Mouse (Mus musculus) embryonic facial prominence, embryonic 14.5 days (tissue): ENCODE results near the gene Mta1. TPM values are rescaled to one million over a fixed set of nuclear protein-coding genes. Genes with fewer than 3 reads are reported as not detected.
A peak's percentile ranks its signal among the peaks of the same experiment; 100 is the strongest.

Source experiments
- ATAC-seq: fragments of 200-750 bp; cut with Nextera tagmentation; 2 replicates; pipeline ENCODE4 v1.8.0; 2017; ENCODE audit warnings: low read depth, moderate number of reproducible peaks, moderate TSS enrichment
- DNase-seq: peaks from one replicate; pipeline ENCODE4 v3.0.0-alpha.2; 2015; ENCODE audit warnings: low spot score
- H3K27ac ChIP-seq: fragments of 300-500 bp; sonication (generic); replicated peaks from 2 replicates; pipeline ENCODE4 v1.5.1; 2014; ENCODE audit warnings: low read depth, mild to moderate bottlenecking, low read length, moderate library complexity
- H3K27me3 ChIP-seq: fragments of 300-500 bp; sonication (generic); replicated peaks from 2 replicates; pipeline ENCODE4 v1.6.1; 2014; ENCODE audit warnings: low read length; ENCODE audit not compliant: control insufficient read depth, insufficient read depth
- H3K36me3 ChIP-seq: fragments of 300-500 bp; sonication (generic); 2 replicates; pipeline ENCODE4 v1.6.1; 2014; ENCODE audit warnings: low read length, mixed read lengths; ENCODE audit not compliant: control insufficient read depth, insufficient read depth
- H3K4me1 ChIP-seq: fragments of 300-500 bp; sonication (generic); 2 replicates; pipeline ENCODE4 v1.6.1; 2014; ENCODE audit warnings: antibody characterized with exemption, low read length; ENCODE audit not compliant: control insufficient read depth, insufficient read depth
- H3K4me2 ChIP-seq: fragments of 300-500 bp; sonication (generic); 2 replicates; pipeline ENCODE4 v1.6.1; 2014; ENCODE audit warnings: low read depth, mild to moderate bottlenecking, low read length, moderate library complexity, mixed read lengths
- H3K4me3 ChIP-seq: fragments of 300-500 bp; sonication (generic); 2 replicates; pipeline ENCODE4 v1.5.1; 2014; ENCODE audit warnings: low read depth, mild to moderate bottlenecking, low read length
- H3K9ac ChIP-seq: fragments of 300-500 bp; sonication (generic); 2 replicates; pipeline ENCODE4 v1.6.1; 2014; ENCODE audit warnings: low read depth, mild to moderate bottlenecking, low read length, moderate library complexity, mixed read lengths
- H3K9me3 ChIP-seq: fragments of 300-500 bp; sonication (generic); 2 replicates; pipeline ENCODE4 v1.6.1; 2016; ENCODE audit warnings: low read length; ENCODE audit not compliant: control insufficient read depth
- WGBS: fragments of 180-500 bp; shearing (Covaris S2); extraction: QIAGEN DNeasy Blood & Tissue Kit; methylation state at CpG from one replicate; pipeline ENCODE4 v1.1.7; 2014; 5-methylcytosine and 5-hydroxymethylcytosine counted together
- microRNA-seq: library from miRNA; unstranded; fragments of <30 nt; microRNA quantifications from one replicate; pipeline ENCODE4, GENCODE M21; 2016; ENCODE audit warnings: borderline number of aligned reads
- polyA plus RNA-seq: library from polyadenylated mRNA; unstranded; fragments of >200 nt; fragmentation: Nextera tagmentation; extraction: Ambion mirVana; gene quantifications from 2 replicates; pipeline ENCODE4 v1.2.1, GENCODE M21; 2014

The Mta1 gene
- polyA plus RNA-seq, 1 experiment from 2014 or later: 19.8 TPM

- peak; percentile 67 for ATAC-seq
- Histone ChIP-seq H3K4me1 (peaks cover 8% of the 10 kb centered on the region), H3K9ac (peak within 1 kb of the TSS; percentile 78), H3K4me2 (peak within 1 kb of the TSS; percentile 72), H3K27me3 (peaks cover 18% of the 10 kb centered on the region), H3K4me3 (peak within 1 kb of the TSS; percentile 69), H3K9me3 (no peaks in the 10 kb centered on the region), H3K27ac (no peak within 1 kb of the TSS), H3K36me3 (peaks cover 24% of the 10 kb centered on the region)
- DNase-seq: peak; percentile 33
- 2% methylated on average over 46 of the region's 63 CpGs for WGBS
Observed at GRCm38 (mm10) chr12:113185442-113186291, 87.6 kb downstream of the Mta1 start, which contains the start of gene Tmem121. Tmem121 (plus strand) TSS chr12:113185930.

- no peak for DNase-seq
- ATAC-seq: no peak
- WGBS: 35% methylated on average over 12 of the region's 12 CpGs
- peak overlapping the region; percentile 72 for H3K4me2 ChIP-seq
- H3K4me3 ChIP-seq: peak overlapping the region; percentile 69
- H3K9me3 ChIP-seq: no peaks in the 10 kb centered on the region
- H3K27me3 ChIP-seq: peaks cover 18% of the 10 kb centered on the region
- H3K4me1 ChIP-seq: peaks cover 8% of the 10 kb centered on the region
- H3K36me3 ChIP-seq: peaks cover 24% of the 10 kb centered on the region
- H3K9ac ChIP-seq: peak overlapping the region; percentile 78
- no peak overlapping the region for H3K27ac ChIP-seq
Observed at GRCm38 (mm10) chr12:113186326-113187010, 88.4 kb downstream of the Mta1 start.

Small RNA genes within 50 kb of the gene (microRNA-seq; reads per million reads assigned to microRNA genes)
- gene Gm44471: not detected

Other genes with a start within 250 kb of the Mta1 start
- gene Gpr132, start 230.1 kb upstream of the Mta1 start, polyA plus RNA-seq: 0.45 and 0.54 TPM in 2 replicates
- 9.4 and 13.1 TPM in 2 replicates for gene Jag2, start 168.5 kb upstream of the Mta1 start, polyA plus RNA-seq
- 87.3 and 87.4 TPM in 2 replicates for gene Nudt14, start 156.2 kb upstream of the Mta1 start, polyA plus RNA-seq
- 20.8 and 22.8 TPM in 2 replicates for gene Btbd6, start 121.8 kb upstream of the Mta1 start, polyA plus RNA-seq
- 50.0 and 54.3 TPM in 2 replicates for gene Brf1, start 97.6 kb upstream of the Mta1 start, polyA plus RNA-seq
- 17.9 and 18.7 TPM in 2 replicates for gene Pacs2, start 83.8 kb upstream of the Mta1 start, polyA plus RNA-seq
- not detected in 2 replicates for gene Tex22, start 23.8 kb upstream of the Mta1 start, polyA plus RNA-seq
- 154 and 185 TPM in 2 replicates for gene Crip2, start 42.0 kb downstream of the Mta1 start, polyA plus RNA-seq
- 408 and 507 TPM in 2 replicates for gene Crip1, start 48.0 kb downstream of the Mta1 start, polyA plus RNA-seq
- gene Tedc1, start 58.1 kb downstream of the Mta1 start, polyA plus RNA-seq: 19.8 and 23.5 TPM in 2 replicates
- 8.7 and 11.5 TPM in 2 replicates for gene Tmem121, start 87.7 kb downstream of the Mta1 start, polyA plus RNA-seq